In the genomic region with DNA sequence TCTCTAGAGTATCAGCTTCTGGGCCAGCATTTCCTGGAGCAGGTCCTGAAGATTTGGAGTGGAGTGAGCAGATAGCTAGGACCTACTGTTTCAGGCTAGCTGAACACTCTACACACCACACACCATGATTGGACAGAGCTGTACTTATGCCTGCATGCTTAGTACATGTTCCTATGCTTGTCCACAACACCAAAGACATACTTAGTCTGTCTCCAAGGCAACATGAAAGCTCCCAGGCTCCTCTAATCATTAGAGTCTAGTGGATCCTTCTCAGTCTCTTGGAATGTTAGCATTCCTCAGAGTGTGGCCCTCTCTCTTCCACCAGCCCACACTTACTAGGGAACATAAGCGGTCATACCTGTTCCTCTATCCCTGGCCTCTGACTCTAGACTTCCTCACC, we compare ENCODE assay signal across 29 mouse cellular contexts. TPM values are rescaled to one million over a fixed set of nuclear protein-coding genes. Genes with fewer than 3 reads are reported as not detected.
A peak's percentile ranks its signal among the peaks of the same experiment; 100 is the strongest.
DNase-seq lines count a peak whose midpoint lies in the region; ATAC-seq and TF ChIP-seq lines count a peak whose summit lies in the region.
"Had no signal": no experiment of that assay in that cellular context is flagged by ENCODE, and none has a peak within 500 bp of the region (broad histone marks: within the 10 kb centered on the region; RNA-seq: fewer than 3 reads in every experiment).

No protein-coding gene starts in this region.

- H3K4me2 ChIP-seq in lung, embryonic 16.5 days (ENCODE audit: low read depth, low read length), result no peak overlapping the region
- H3K4me2 ChIP-seq in intestine, embryonic 15.5 days (replicated peaks), result no peak overlapping the region
- H3K4me2 ChIP-seq in intestine, embryonic 16.5 days (ENCODE audit: low read depth, low read length), result no peak overlapping the region
- H3K4me2 ChIP-seq in stomach, postnatal 0 days (replicated peaks; ENCODE audit: low read depth), result no peak overlapping the region
- H3K4me2 ChIP-seq: embryonic facial prominence, embryonic 13.5 days; forebrain, embryonic 12.5 days; forebrain, embryonic 15.5 days; heart, embryonic 13.5 days; hindbrain, embryonic 14.5 days had no signal

- H3K9ac ChIP-seq in lung, embryonic 16.5 days (ENCODE audit: low read length), result no peak overlapping the region
- H3K9ac ChIP-seq in intestine, embryonic 15.5 days, result no peak overlapping the region
- no peak overlapping the region for H3K9ac ChIP-seq in intestine, embryonic 16.5 days (ENCODE audit: low read depth, low read length)
- no peak overlapping the region for H3K9ac ChIP-seq in stomach, postnatal 0 days (ENCODE audit: low read length)
- H3K9ac ChIP-seq: embryonic facial prominence, embryonic 13.5 days; forebrain, embryonic 12.5 days; forebrain, embryonic 15.5 days; heart, embryonic 13.5 days; hindbrain, embryonic 14.5 days had no signal

- no peaks in the 10 kb centered on the region for H3K36me3 ChIP-seq in lung, embryonic 16.5 days (ENCODE audit: control insufficient read depth, insufficient read depth, low read length)
- no peaks in the 10 kb centered on the region for H3K36me3 ChIP-seq in intestine, embryonic 15.5 days
- H3K36me3 ChIP-seq in intestine, embryonic 16.5 days (ENCODE audit: control insufficient read depth, insufficient read depth, low read length), result no peaks in the 10 kb centered on the region
- no peaks in the 10 kb centered on the region for H3K36me3 ChIP-seq in stomach, postnatal 0 days (ENCODE audit: control insufficient read depth, insufficient read depth, low read length)
- H3K36me3 ChIP-seq: embryonic facial prominence, embryonic 10.5 days; embryonic facial prominence, embryonic 13.5 days; forebrain, embryonic 12.5 days; forebrain, embryonic 15.5 days; heart, embryonic 10.5 days; heart, embryonic 13.5 days had no signal

- WGBS in lung, embryonic 16.5 days, result 52% methylated on average over 1 of the region's 1 CpGs
- 71% methylated on average over 1 of the region's 1 CpGs for whole genome bisulfite sequencing in intestine, embryonic 15.5 days
- 71% methylated on average over 1 of the region's 1 CpGs for WGBS in intestine, embryonic 16.5 days
- 85% methylated on average over 1 of the region's 1 CpGs for WGBS in stomach, postnatal 0 days

- H3K4me3 ChIP-seq in lung, embryonic 16.5 days (ENCODE audit: low read length), result no peak overlapping the region
- no peak overlapping the region for H3K4me3 ChIP-seq in intestine, embryonic 15.5 days (replicated peaks)
- no peak overlapping the region for H3K4me3 ChIP-seq in intestine, embryonic 16.5 days (ENCODE audit: low read length)
- no peak overlapping the region for H3K4me3 ChIP-seq in stomach, postnatal 0 days (ENCODE audit: low read depth, low read length)
- H3K4me3 ChIP-seq: embryonic facial prominence, embryonic 10.5 days; embryonic facial prominence, embryonic 13.5 days; erythroblast, embryonic 14.5 days; forebrain, embryonic 12.5 days; forebrain, embryonic 15.5 days; heart, adult 2 months; heart, embryonic 10.5 days; heart, embryonic 13.5 days had no signal

- H3K27ac ChIP-seq in lung, embryonic 16.5 days (ENCODE audit: low read length), result no peak overlapping the region
- 0 out of 2 replicates have a peak overlapping the region, but pooled peaks have one; percentile 4 for H3K27ac ChIP-seq in intestine, embryonic 15.5 days
- H3K27ac ChIP-seq in intestine, embryonic 16.5 days (ENCODE audit: low read length), result peak overlapping the region; percentile 81
- no peak overlapping the region for H3K27ac ChIP-seq in stomach, postnatal 0 days (replicated peaks)
- H3K27ac ChIP-seq: embryonic facial prominence, embryonic 10.5 days; embryonic facial prominence, embryonic 13.5 days; forebrain, embryonic 12.5 days; forebrain, embryonic 15.5 days; heart, adult 2 months; heart, embryonic 10.5 days; heart, embryonic 13.5 days; hindbrain, embryonic 14.5 days had no signal

- no peaks in the 10 kb centered on the region for H3K27me3 ChIP-seq in lung, embryonic 16.5 days (ENCODE audit: control insufficient read depth, insufficient read depth, low read depth, low read length)
- H3K27me3 ChIP-seq in intestine, embryonic 15.5 days (replicated peaks), result peaks cover 3% of the 10 kb centered on the region; the same call in 1 of the 2 replicates
- H3K27me3 ChIP-seq in intestine, embryonic 16.5 days (replicated peaks; ENCODE audit: control insufficient read depth, insufficient read depth, low read length), result no peaks in the 10 kb centered on the region
- H3K27me3 ChIP-seq in stomach, postnatal 0 days (ENCODE audit: control insufficient read depth, insufficient read depth, low read length), result no peaks in the 10 kb centered on the region

- peaks cover 4% of the 10 kb centered on the region for H3K9me3 ChIP-seq in lung, embryonic 16.5 days (ENCODE audit: control insufficient read depth, low read length)
- H3K9me3 ChIP-seq in intestine, embryonic 15.5 days, result no peaks in the 10 kb centered on the region
- H3K9me3 ChIP-seq in intestine, embryonic 16.5 days (ENCODE audit: control insufficient read depth, low read length), result no peaks in the 10 kb centered on the region
- H3K9me3 ChIP-seq in stomach, postnatal 0 days (ENCODE audit: control insufficient read depth, low read length), result 0 out of 2 replicates have a peak, but pooled peaks cover 2% of the 10 kb centered on the region
- H3K9me3 ChIP-seq: forebrain, embryonic 12.5 days; heart, embryonic 10.5 days; heart, embryonic 13.5 days had no signal

- DNase-seq in lung, postnatal 4 days, result no peak
- no peak for DNase-seq in stomach, postnatal 0 days (ENCODE audit: low spot score)
- DNase-seq in layer of hippocampus, postnatal 25 days (ENCODE audit: extremely low spot score in 1 of 2, low spot score in 1 of 2), result no peak
- DNase-seq: adrenal gland, adult 8-10 months; adrenal gland, postnatal 25 days; cerebellum, adult 11-12 months; cerebellum, adult 8-10 months; cerebellum, postnatal 10 days; cerebellum, postnatal 36 days; embryo, embryonic 11 days; gastrocnemius, postnatal 10 days; gastrocnemius, postnatal 36 days; heart, adult 2 months; heart, postnatal 14 days; heart, postnatal 4 days had no signal

- no peak for TF ChIP-seq EP300 in stomach, postnatal 0 days (optimal IDR thresholded peaks at IDR 0.05)

- peak; percentile 81 for ATAC-seq in lung, embryonic 16.5 days (ENCODE audit: low read depth)
- peak; percentile 46; the same call in 1 of the 2 replicates for ATAC-seq in intestine, embryonic 15.5 days
- peak; percentile 17 for ATAC-seq in intestine, embryonic 16.5 days
- ATAC-seq in stomach, postnatal 0 days (ENCODE audit: low FRiP score, low TSS enrichment), result 0 out of 2 replicates have a peak, but pooled peaks have one; percentile 27
- ATAC-seq: activated CD4-positive, CD25-positive, alpha-beta regulatory T cell, adult 4 months; forebrain, embryonic 15.5 days had no signal

- no peaks in the 10 kb centered on the region; the same call in 1 of the 2 replicates for H3K4me1 ChIP-seq in lung, embryonic 16.5 days (replicated peaks; ENCODE audit: control insufficient read depth, insufficient read depth, low read length)
- H3K4me1 ChIP-seq in intestine, embryonic 15.5 days (replicated peaks), result peaks cover 2% of the 10 kb centered on the region; the same call in 1 of the 2 replicates
- 0 out of 2 replicates have a peak, but pooled peaks cover 6% of the 10 kb centered on the region for H3K4me1 ChIP-seq in intestine, embryonic 16.5 days (ENCODE audit: control insufficient read depth, insufficient read depth, low read length)
- H3K4me1 ChIP-seq in stomach, postnatal 0 days (replicated peaks; ENCODE audit: control insufficient read depth, insufficient read depth), result no peaks in the 10 kb centered on the region

- TF ChIP-seq CTCF in stomach, postnatal 0 days (IDR thresholded peaks at IDR 0.05; ENCODE audit: low read depth), result no peak

RNA-seq across cellular contexts. Expression of gene Faah, which starts 30.3 kb away (rescaled TPM):
- polyA plus RNA-seq in lung, embryonic 16.5 days (2015; fragmentation: Nextera tagmentation; extraction: Ambion mirVana), result 11.0 and 12.1 TPM in 2 replicates
- polyA plus RNA-seq in intestine, embryonic 15.5 days (2015; fragmentation: Nextera tagmentation; extraction: Ambion mirVana), result 48.2 and 57.6 TPM in 2 replicates
- polyA plus RNA-seq in intestine, embryonic 16.5 days (2015; fragmentation: Nextera tagmentation; extraction: Ambion mirVana), result 83.7 and 108 TPM in 2 replicates
- 7.7 and 8.3 TPM in 2 replicates for polyA plus RNA-seq in stomach, postnatal 0 days (2015; fragmentation: Nextera tagmentation; extraction: Ambion mirVana)
- 100 to 1,000 TPM; 139 to 163 TPM for total RNA-seq in layer of hippocampus, postnatal 25 days (2021)

RNA-seq across cellular contexts. Expression of gene Dmbx1, which starts 47.7 kb away (rescaled TPM):
- 0.06 and 0.08 TPM in 2 replicates for polyA plus RNA-seq in lung, embryonic 16.5 days (2015; fragmentation: Nextera tagmentation; extraction: Ambion mirVana)
- not detected in 2 replicates for polyA plus RNA-seq in intestine, embryonic 15.5 days (2015; fragmentation: Nextera tagmentation; extraction: Ambion mirVana)
- not detected in 2 replicates for polyA plus RNA-seq in intestine, embryonic 16.5 days (2015; fragmentation: Nextera tagmentation; extraction: Ambion mirVana)
- 0.02 TPM in 1 of 2 replicates, not detected in the other for polyA plus RNA-seq in stomach, postnatal 0 days (2015; fragmentation: Nextera tagmentation; extraction: Ambion mirVana)
- under 1 TPM in 1 of 2 experiments, not detected in 1; 0.07 TPM for total RNA-seq in layer of hippocampus, postnatal 25 days (2021)
- total RNA-seq: adrenal gland, adult 8-10 months; adrenal gland, postnatal 25 days; gastrocnemius, postnatal 10 days; gastrocnemius, postnatal 36 days; granulocyte monocyte progenitor cell, adult 5-6 weeks; heart, adult 2 months; heart, postnatal 14 days; heart, postnatal 4 days had no signal
- polyA plus RNA-seq: activated CD4-positive, CD25-positive, alpha-beta regulatory T cell, adult 4 months; erythroblast, embryonic 14.5 days; heart, adult 2 months; heart, embryonic 10.5 days; heart, embryonic 13.5 days; heart, embryonic 16.5 days had no signal

Comparison
In these comparisons a context has a peak if more than half of its experiments do, and no peak if none do; other contexts are left out.
1. ATAC-seq: peak in every context shown above with its lines; median percentile 81 in lung, embryonic 16.5 days; 46 in intestine, embryonic 15.5 days; 27 in stomach, postnatal 0 days; 17 in intestine, embryonic 16.5 days.
2. H3K27ac ChIP-seq: peak in intestine, embryonic 15.5 days (single experiment) and intestine, embryonic 16.5 days (single experiment); none in lung, embryonic 16.5 days (single experiment) and stomach, postnatal 0 days (single experiment).